8 mouse cellular contexts compared by ENCODE assay signal in genomic region chr8:120795944-120796635, GRCm38 (mm10). TPM values are rescaled to one million over a fixed set of nuclear protein-coding genes. Genes with fewer than 3 reads are reported as not detected.
DNase-seq lines count a peak whose midpoint lies in the region; ATAC-seq and TF ChIP-seq lines count a peak whose summit lies in the region.

No protein-coding gene starts in this region.

- H3K27me3 ChIP-seq in forebrain, embryonic 10.5 days (ENCODE audit: poor library complexity, severe bottlenecking) = peaks cover 19% of the 10 kb centered on the region
- peaks cover 4% of the 10 kb centered on the region for H3K27me3 ChIP-seq in heart, embryonic 16.5 days (ENCODE audit: control insufficient read depth, insufficient read depth, low read length)
- H3K27me3 ChIP-seq in liver, embryonic 13.5 days = peaks cover 2% of the 10 kb centered on the region
- H3K27me3 ChIP-seq in neural tube, embryonic 12.5 days (replicated peaks) = peaks cover 5% of the 10 kb centered on the region; the same call in 1 of the 2 replicates
- no peaks in the 10 kb centered on the region for H3K27me3 ChIP-seq in stomach, embryonic 16.5 days (ENCODE audit: control insufficient read depth, insufficient read depth, low read length)

- peaks cover 9% of the 10 kb centered on the region for H3K4me1 ChIP-seq in forebrain, embryonic 10.5 days
- no peaks in the 10 kb centered on the region for H3K4me1 ChIP-seq in heart, embryonic 16.5 days (ENCODE audit: control insufficient read depth, insufficient read depth, low read length)
- no peaks in the 10 kb centered on the region for H3K4me1 ChIP-seq in liver, embryonic 13.5 days (replicated peaks)
- H3K4me1 ChIP-seq in neural tube, embryonic 12.5 days = 0 out of 2 replicates have a peak, but pooled peaks cover 2% of the 10 kb centered on the region
- no peaks in the 10 kb centered on the region for H3K4me1 ChIP-seq in stomach, embryonic 16.5 days (ENCODE audit: control insufficient read depth, insufficient read depth, low read length)

- TF ChIP-seq CTCF in brain, embryonic 14.5 days (IDR thresholded peaks at IDR 0.05; ENCODE audit: borderline replicate concordance, extremely low read depth, insufficient read depth, insufficient read length) = peak; percentile 99

- no peak for TF ChIP-seq POLR2A in brain, embryonic 14.5 days (IDR thresholded peaks at IDR 0.05; ENCODE audit: borderline replicate concordance, extremely low read depth, insufficient read depth, insufficient read length, poor library complexity, severe bottlenecking)

- no peaks in the 10 kb centered on the region for H3K36me3 ChIP-seq in forebrain, embryonic 10.5 days (replicated peaks)
- H3K36me3 ChIP-seq in heart, embryonic 16.5 days (ENCODE audit: control insufficient read depth, insufficient read depth) = no peaks in the 10 kb centered on the region
- H3K36me3 ChIP-seq in liver, embryonic 13.5 days = no peaks in the 10 kb centered on the region
- no peaks in the 10 kb centered on the region for H3K36me3 ChIP-seq in neural tube, embryonic 12.5 days
- no peaks in the 10 kb centered on the region for H3K36me3 ChIP-seq in stomach, embryonic 16.5 days (ENCODE audit: control insufficient read depth, insufficient read depth, low read length)

- DNase-seq in CD4-positive helper T cell, adult 2 months (ENCODE audit: low read depth, low spot score) = peak; percentile 75
- peak; percentile 85 for DNase-seq in brain, embryonic 14.5 days (ENCODE audit: low read depth)
- peak; percentile 83 for DNase-seq in forebrain, embryonic 10.5 days (ENCODE audit: extremely low spot score, low spot score)
- DNase-seq in kidney, postnatal 14 days = peak; percentile 89
- DNase-seq in liver, embryonic 13.5 days = peak; percentile 48

- no peak overlapping the region for H3K9ac ChIP-seq in heart, embryonic 16.5 days (ENCODE audit: low read length)
- no peak overlapping the region for H3K9ac ChIP-seq in liver, embryonic 13.5 days
- H3K9ac ChIP-seq in neural tube, embryonic 12.5 days = no peak overlapping the region
- no peak overlapping the region for H3K9ac ChIP-seq in stomach, embryonic 16.5 days (ENCODE audit: low read length)

- H3K4me2 ChIP-seq in heart, embryonic 16.5 days (ENCODE audit: low read depth, low read length) = no peak overlapping the region
- no peak overlapping the region for H3K4me2 ChIP-seq in liver, embryonic 13.5 days
- H3K4me2 ChIP-seq in neural tube, embryonic 12.5 days (replicated peaks) = no peak overlapping the region
- H3K4me2 ChIP-seq in stomach, embryonic 16.5 days (ENCODE audit: low read depth, low read length) = no peak overlapping the region

- ATAC-seq in heart, embryonic 16.5 days (replicated peaks; ENCODE audit: extremely low read depth, insufficient read depth, low FRiP score) = peak; percentile 67
- peak; percentile 32; the same call in 1 of the 2 replicates for ATAC-seq in liver, embryonic 13.5 days (ENCODE audit: low read depth)
- peak; percentile 65; the same call in 1 of the 2 replicates for ATAC-seq in neural tube, embryonic 12.5 days (ENCODE audit: low FRiP score, low read depth)
- ATAC-seq in stomach, embryonic 16.5 days (ENCODE audit: insufficient read depth, low FRiP score) = peak; percentile 76

- no peak overlapping the region for H3K27ac ChIP-seq in forebrain, embryonic 10.5 days
- no peak overlapping the region for H3K27ac ChIP-seq in heart, embryonic 16.5 days (ENCODE audit: low read length)
- H3K27ac ChIP-seq in liver, embryonic 13.5 days = no peak overlapping the region
- no peak overlapping the region for H3K27ac ChIP-seq in neural tube, embryonic 12.5 days
- no peak overlapping the region for H3K27ac ChIP-seq in stomach, embryonic 16.5 days (ENCODE audit: low read length)

- no peak overlapping the region for H3K4me3 ChIP-seq in forebrain, embryonic 10.5 days
- H3K4me3 ChIP-seq in heart, embryonic 16.5 days (ENCODE audit: low read length) = no peak overlapping the region
- no peak overlapping the region for H3K4me3 ChIP-seq in liver, embryonic 13.5 days (replicated peaks)
- H3K4me3 ChIP-seq in neural tube, embryonic 12.5 days = no peak overlapping the region
- H3K4me3 ChIP-seq in stomach, embryonic 16.5 days (replicated peaks; ENCODE audit: low read length) = no peak overlapping the region

- 54% methylated on average over 9 of the region's 9 CpGs for WGBS in forebrain, embryonic 10.5 days
- WGBS in heart, embryonic 16.5 days = 52% methylated on average over 9 of the region's 9 CpGs
- WGBS in liver, embryonic 13.5 days (ENCODE audit: insufficient replicate concordance) = 43% methylated on average over 9 of the region's 9 CpGs
- WGBS in neural tube, embryonic 12.5 days = 48% methylated on average over 9 of the region's 9 CpGs
- 40% methylated on average over 9 of the region's 9 CpGs for WGBS in stomach, embryonic 16.5 days

- H3K9me3 ChIP-seq in forebrain, embryonic 10.5 days = no peaks in the 10 kb centered on the region
- no peaks in the 10 kb centered on the region for H3K9me3 ChIP-seq in heart, embryonic 16.5 days (replicated peaks; ENCODE audit: control insufficient read depth, low read length)
- H3K9me3 ChIP-seq in liver, embryonic 13.5 days (replicated peaks) = no peaks in the 10 kb centered on the region
- H3K9me3 ChIP-seq in neural tube, embryonic 12.5 days = no peaks in the 10 kb centered on the region
- H3K9me3 ChIP-seq in stomach, embryonic 16.5 days (replicated peaks; ENCODE audit: control insufficient read depth, low read length) = no peaks in the 10 kb centered on the region

RNA-seq across cellular contexts. Expression of gene Irf8, which starts 59.9 kb away (rescaled TPM):
- polyA plus RNA-seq in brain, embryonic 14.5 days (2012; rRNA removed) = 1.4 and 1.7 TPM in 2 replicates
- polyA plus RNA-seq in forebrain, embryonic 10.5 days (2016; fragmentation: Nextera tagmentation; extraction: Ambion mirVana) = 4.5 and 5.0 TPM in 2 replicates
- 19.3 and 22.5 TPM in 2 replicates for polyA plus RNA-seq in heart, embryonic 16.5 days (2015; fragmentation: Nextera tagmentation; extraction: Ambion mirVana)
- polyA plus RNA-seq in liver, embryonic 13.5 days (2015; fragmentation: Nextera tagmentation; extraction: Ambion mirVana) = 11.6 and 12.1 TPM in 2 replicates
- polyA plus RNA-seq in neural tube, embryonic 12.5 days (2016; fragmentation: Nextera tagmentation; extraction: Ambion mirVana) = 5.5 and 6.0 TPM in 2 replicates
- 22.3 and 25.4 TPM in 2 replicates for polyA plus RNA-seq in stomach, embryonic 16.5 days (2015; fragmentation: Nextera tagmentation; extraction: Ambion mirVana)
